Mouse (Mus musculus) spleen, adult 2 months (tissue): Measurements from ENCODE around the gene Gfer.

ENCODE experiments used
- CTCF ChIP-seq: fragments of 200-500 bp; IDR thresholded peaks from 2 replicates; pipeline ENCODE4 v1.5.1; 2011; ENCODE audit warnings: mild to moderate bottlenecking, inconsistent platforms; ENCODE audit not compliant: insufficient read depth, insufficient read length, insufficient replicate concordance; ENCODE audit errors: extremely low read depth
- POLR2A ChIP-seq: fragments of 200-500 bp; IDR thresholded peaks from 2 replicates; pipeline ENCODE4 v1.6.1; 2011; ENCODE audit warnings: low read depth, low read length, inconsistent platforms

GRCm38 (mm10) chr17:24729067-24729466, 33.1 kb upstream of the Gfer start:
- TF ChIP-seq CTCF (no peak), POLR2A (no peak)
